Mouse (Mus musculus) lung, postnatal 0 days (tissue): Measurements from ENCODE around the gene Spata1.

Source experiments
- CTCF ChIP-seq: IDR thresholded peaks from 2 replicates; pipeline ENCODE4 v1.5.1; 2016; ENCODE audit warnings: antibody characterized with exemption, mild to moderate bottlenecking
- EP300 ChIP-seq: IDR thresholded peaks from 2 replicates; pipeline ENCODE4 v1.6.1; 2016; ENCODE audit warnings: antibody characterized with exemption, mild to moderate bottlenecking, control low read depth

- TF ChIP-seq EP300: no peak
- TF ChIP-seq CTCF: no peak
Measured at GRCm38 (mm10) chr3:146469226-146469625, 30.3 kb downstream of the Spata1 start.
